Mouse (Mus musculus) liver, adult 2 months (tissue): ENCODE data around the gene Jak1.

ENCODE experiments used
- CTCF ChIP-seq: fragments of 200-500 bp; IDR thresholded peaks from 2 replicates; pipeline ENCODE4 v1.5.1; 2011; ENCODE audit warnings: low read depth, low read length, control low read depth
- POLR2A ChIP-seq: fragments of 200-500 bp; IDR thresholded peaks from 2 replicates; pipeline ENCODE4 v1.6.1; 2011; ENCODE audit warnings: low read length, control low read depth; ENCODE audit not compliant: insufficient read depth; ENCODE audit errors: extremely low read depth

- TF ChIP-seq CTCF (no peak), POLR2A (no peak)
Observed at GRCm38 (mm10) chr4:101194170-101194569, 70.9 kb downstream of the Jak1 start.
